Mouse (Mus musculus) E14TG2a.4 (cell line): ENCODE results near the gene Tmsb15b2.

Experiments used
- CTCF ChIP-seq: conservative IDR thresholded peaks from 2 replicates; pipeline ENCODE4 v1.5.1; 2014; ENCODE audit warnings: low read length
- NANOG ChIP-seq: IDR thresholded peaks from 2 replicates; pipeline ENCODE4 v1.6.1; 2014; ENCODE audit warnings: borderline replicate concordance, low read length, mixed read lengths
- POU5F1 ChIP-seq: IDR thresholded peaks from 2 replicates; pipeline ENCODE4 v1.6.1; 2014; ENCODE audit warnings: low read length, borderline replicate concordance

DNA sequence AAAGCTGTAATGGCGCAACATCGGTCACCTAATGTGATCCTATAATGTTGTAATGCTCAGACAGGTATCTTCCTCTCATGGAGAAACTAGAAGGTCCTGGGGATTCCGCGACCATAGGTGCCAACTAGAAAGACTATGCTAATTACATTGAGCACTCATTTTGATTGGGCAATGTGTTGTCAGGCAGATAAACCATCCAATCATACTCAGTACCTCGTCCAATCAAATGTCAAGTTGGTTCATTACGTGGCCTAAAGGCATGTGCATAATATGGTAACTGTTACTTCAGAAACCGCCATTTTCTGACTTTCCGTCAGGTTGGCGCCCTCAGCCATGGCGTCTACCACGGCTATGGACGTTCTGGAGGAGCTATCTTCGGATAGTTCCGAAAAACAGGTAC lies 48.3 kb downstream of the Tmsb15b2 start, which contains the start of gene H2bfm:
- TF ChIP-seq CTCF (no peak), POU5F1 (no peak), NANOG (no peak)
